Mouse (Mus musculus): ENCODE data around the gene Gm28372.

GRCm38 (mm10) chr2:130383895-130384294, 21.1 kb upstream of the Gm28372 start:
- no peak for TF ChIP-seq POLR2A (IDR thresholded peaks at IDR 0.05; ENCODE audit: low read depth, low read length)
- TF ChIP-seq CTCF (IDR thresholded peaks at IDR 0.05; ENCODE audit: extremely low read depth, insufficient read depth, insufficient read length, insufficient replicate concordance), result no peak
